Mouse (Mus musculus) left cerebral cortex, postnatal 14 days (tissue): ENCODE results near the gene Olfr1115. TPM values are rescaled to one million over a fixed set of nuclear protein-coding genes. Genes with fewer than 3 reads are reported as not detected.
"Not testable (repeated sequence)": the region's sequence is repeated elsewhere in the genome, so short reads cannot be mapped to it uniquely, and the experiment has no call there.

ENCODE experiments used
- DNase-seq, 2 experiments: peaks; one replicate each; pipeline ENCODE4 v3.0.0; 2021 to 2022; ENCODE audit warnings: low spot score in 2 of 2, mixed read lengths in 1 of 2
- intact Hi-C: fragments of 180-260 bp; cut with DNase I; formaldehyde crosslinking; loops from one replicate; pipeline ENCODE4 v1.15.1; 2025
- long read RNA-seq, 2 experiments: library from polyadenylated mRNA; stranded (forward); transcript quantifications; one replicate each; pipeline ENCODE4 v2.0.0; 2021
- microRNA-seq, 2 experiments: library from miRNA; unstranded; fragments of <30 nt; microRNA quantifications; one replicate each; pipeline ENCODE4 v1.2.0; 2022
- total RNA-seq, 2 experiments: library from RNA; stranded (reverse); gene quantifications; 2 replicates each; pipeline ENCODE4 v1.2.3; 2021

Olfr1115 gene
- not detected for total RNA-seq
- long read RNA-seq, experiment 1: 0 reads
- long read RNA-seq, experiment 2: 0 reads

DNA sequence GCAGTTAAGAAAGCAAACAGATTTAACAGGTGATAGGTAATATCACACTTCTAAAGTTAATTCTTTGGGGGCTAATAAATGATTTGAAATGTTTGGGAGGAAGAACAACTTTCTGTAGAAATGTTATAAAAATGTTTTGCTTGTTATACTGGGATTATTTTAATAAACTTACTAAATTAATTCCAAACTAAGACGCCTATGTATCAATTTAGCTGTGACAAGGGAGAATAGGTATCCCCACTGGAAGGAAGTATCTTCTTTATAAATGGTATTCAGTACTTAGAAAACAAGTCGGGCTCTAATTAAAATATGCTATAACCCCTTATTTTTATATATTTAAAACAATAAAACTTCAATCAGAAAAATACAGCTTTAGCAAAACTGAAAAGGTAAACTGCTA, at the start of gene Olfr1115:
Gene Olfr1115 (plus strand): TSS at position 301 of the 400 bp plus-strand sequence.
- intact Hi-C loops: no loop called here

GRCm38 (mm10) chr2:87208670-87209069, 39.1 kb upstream of the Olfr1115 start, which contains the start of gene Olfr1113:
Gene Olfr1113 (plus strand): TSS chr2:87208970.
- intact Hi-C loops: no loop called here

More for the DNA sequence above, at the start of gene Olfr1115:
- no peak for DNase-seq

GRCm38 (mm10) chr2:87267234-87267633, 19.4 kb downstream of the Olfr1115 start, which contains the start of gene Olfr1116:
Gene Olfr1116 (plus strand): TSS chr2:87267534.
- intact Hi-C loops: no loop called here
- no peak for DNase-seq

More at GRCm38 (mm10) chr2:87208670-87209069, 39.1 kb upstream of the Olfr1115 start, which contains the start of gene Olfr1113:
- DNase-seq: no peak

DNA sequence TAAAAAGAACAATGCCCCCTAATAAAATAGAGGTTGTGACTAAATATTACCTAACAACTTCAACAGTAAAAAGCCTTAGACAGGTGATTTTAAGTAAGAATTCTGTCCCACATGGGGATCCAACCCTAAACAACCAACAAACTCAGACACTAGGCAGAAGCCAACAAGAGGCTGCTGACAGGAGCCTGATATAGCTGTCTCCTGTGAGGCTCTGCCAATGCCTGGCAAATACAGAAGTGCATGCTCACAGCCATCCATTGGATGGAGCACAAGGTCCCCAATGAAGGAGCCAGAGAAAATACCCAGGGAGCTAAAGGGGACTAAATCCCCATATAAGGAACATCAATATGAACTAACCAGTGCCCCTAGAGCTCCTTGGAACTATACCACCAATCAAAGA, 46.2 kb downstream of the Olfr1115 start:
- DNase-seq, intact Hi-C loops: not testable (repeated sequence)

Small RNA genes within 50 kb of the gene (microRNA-seq; reads per million reads assigned to microRNA genes)
- gene Gm27438: 0 reads per million in 2 experiments

Other genes with a start within 250 kb of the Olfr1115 start
- not detected for gene Olfr1102, start 249.6 kb upstream of the Olfr1115 start, total RNA-seq
- not detected for gene Olfr1104, start 220.9 kb upstream of the Olfr1115 start, total RNA-seq
- not detected for gene Olfr1105, start 211.5 kb upstream of the Olfr1115 start, total RNA-seq
- not detected for gene Olfr1106, start 195.7 kb upstream of the Olfr1115 start, total RNA-seq
- gene Olfr1107, start 172.2 kb upstream of the Olfr1115 start, total RNA-seq: not detected
- not detected for gene Olfr1109, start 152.0 kb upstream of the Olfr1115 start, total RNA-seq
- gene Olfr259, start 133.4 kb upstream of the Olfr1115 start, total RNA-seq: not detected
- not detected for gene Olfr1110, start 107.7 kb upstream of the Olfr1115 start, total RNA-seq
- not detected for gene Olfr1111, start 95.4 kb upstream of the Olfr1115 start, total RNA-seq
- gene Olfr1112, start 60.2 kb upstream of the Olfr1115 start, total RNA-seq: not detected
- not detected for gene Olfr1113, start 39.0 kb upstream of the Olfr1115 start, total RNA-seq
- gene Olfr1116, start 19.5 kb downstream of the Olfr1115 start, total RNA-seq: not detected
- gene Olfr1118, start 59.6 kb downstream of the Olfr1115 start, total RNA-seq: not detected
- gene Olfr1120, start 106.8 kb downstream of the Olfr1115 start, total RNA-seq: not detected
- gene Olfr1121, start 121.9 kb downstream of the Olfr1115 start, total RNA-seq: not detected
- gene Olfr1122, start 137.8 kb downstream of the Olfr1115 start, total RNA-seq: under 1 TPM in 1 of 2 experiments, not detected in 1; 0.07 TPM
- not detected for gene Olfr1123, start 168.6 kb downstream of the Olfr1115 start, total RNA-seq
- gene Olfr1124, start 182.3 kb downstream of the Olfr1115 start, total RNA-seq: not detected
- gene Olfr1126, start 205.9 kb downstream of the Olfr1115 start, total RNA-seq: not detected
- gene Pramel7, start 249.1 kb downstream of the Olfr1115 start, total RNA-seq: not detected